Mouse (Mus musculus): ENCODE results near the gene Nrd1. TPM values are rescaled to one million over a fixed set of nuclear protein-coding genes. Genes with fewer than 3 reads are reported as not detected.

The Nrd1 gene
- polyA plus RNA-seq, 1 experiment from 2014 or later, result 19.6 TPM

GRCm38 (mm10) chr4:109092344-109092743 is 91.9 kb downstream of the Nrd1 start:
- WGBS (ENCODE audit: insufficient replicate concordance), result 69% methylated on average over 5 of the region's 5 CpGs
- H3K36me3 ChIP-seq (replicated peaks; ENCODE audit: insufficient read depth, low read length), result peaks cover 14% of the 10 kb centered on the region
- no peak overlapping the region for H3K4me3 ChIP-seq (ENCODE audit: low read depth, low read length)
- no peak for ATAC-seq
- peaks cover 3% of the 10 kb centered on the region; the same call in 1 of the 2 replicates for H3K4me1 ChIP-seq (ENCODE audit: insufficient read depth)
- TF ChIP-seq EP300 (IDR thresholded peaks at IDR 0.05; ENCODE audit: low read depth), result no peak
- TF ChIP-seq CTCF (IDR thresholded peaks at IDR 0.05; ENCODE audit: low read depth), result no peak
- no peak overlapping the region for H3K4me2 ChIP-seq (ENCODE audit: low read depth, low read length)
- H3K9ac ChIP-seq (replicated peaks), result no peak overlapping the region
- no peaks in the 10 kb centered on the region for H3K27me3 ChIP-seq (ENCODE audit: insufficient read depth, low read length)
- DNase-seq, result no peak
- H3K9me3 ChIP-seq (ENCODE audit: low read length), result no peaks in the 10 kb centered on the region
- no peak overlapping the region for H3K27ac ChIP-seq (ENCODE audit: low read depth)

GRCm38 (mm10) chr4:109094269-109094668 is 93.8 kb downstream of the Nrd1 start:
- no peak for TF ChIP-seq EP300 (IDR thresholded peaks at IDR 0.05; ENCODE audit: low read depth)
- TF ChIP-seq CTCF (IDR thresholded peaks at IDR 0.05; ENCODE audit: low read depth), result no peak
- DNase-seq, result no peak
- Histone ChIP-seq H3K9ac (replicated peaks) (no peak overlapping the region), H3K4me3 (ENCODE audit: low read depth, low read length) (no peak overlapping the region), H3K4me2 (ENCODE audit: low read depth, low read length) (no peak overlapping the region), H3K9me3 (ENCODE audit: low read length) (no peaks in the 10 kb centered on the region), H3K27me3 (ENCODE audit: insufficient read depth, low read length) (no peaks in the 10 kb centered on the region), H3K36me3 (replicated peaks; ENCODE audit: insufficient read depth, low read length) (peaks cover 16% of the 10 kb centered on the region), H3K4me1 (ENCODE audit: insufficient read depth) (peaks cover 3% of the 10 kb centered on the region; the same call in 1 of the 2 replicates), H3K27ac (ENCODE audit: low read depth) (no peak overlapping the region)
- ATAC-seq, result no peak
- 68% methylated on average over 2 of the region's 2 CpGs for WGBS (ENCODE audit: insufficient replicate concordance)

- H3K4me1 ChIP-seq (ENCODE audit: insufficient read depth), result no peaks in the 10 kb centered on the region
- peaks cover 28% of the 10 kb centered on the region for H3K36me3 ChIP-seq (replicated peaks; ENCODE audit: insufficient read depth, low read length)
- H3K9me3 ChIP-seq (ENCODE audit: low read length), result no peaks in the 10 kb centered on the region
- no peak overlapping the region for H3K4me2 ChIP-seq (ENCODE audit: low read depth, low read length)
- H3K27ac ChIP-seq (ENCODE audit: low read depth), result no peak overlapping the region
- ATAC-seq (no peak), DNase-seq (no peak)
- TF ChIP-seq CTCF (IDR thresholded peaks at IDR 0.05; ENCODE audit: low read depth) (no peak), EP300 (IDR thresholded peaks at IDR 0.05; ENCODE audit: low read depth) (no peak)
- 84% methylated on average over 3 of the region's 3 CpGs for WGBS (ENCODE audit: insufficient replicate concordance)
- H3K9ac ChIP-seq (replicated peaks), result no peak overlapping the region
- H3K27me3 ChIP-seq (ENCODE audit: insufficient read depth, low read length), result no peaks in the 10 kb centered on the region
- no peak overlapping the region for H3K4me3 ChIP-seq (ENCODE audit: low read depth, low read length)
Measured at GRCm38 (mm10) chr4:109098861-109099260, 98.4 kb downstream of the Nrd1 start.

GRCm38 (mm10) chr4:109102574-109102973 is 102.1 kb downstream of the Nrd1 start:
- H3K4me3 ChIP-seq (ENCODE audit: low read depth, low read length), result no peak overlapping the region
- no peaks in the 10 kb centered on the region for H3K9me3 ChIP-seq (ENCODE audit: low read length)
- H3K9ac ChIP-seq (replicated peaks), result no peak overlapping the region
- DNase-seq, result no peak
- H3K4me1 ChIP-seq (ENCODE audit: insufficient read depth), result 0 out of 2 replicates have a peak, but pooled peaks cover 3% of the 10 kb centered on the region
- H3K27me3 ChIP-seq (ENCODE audit: insufficient read depth, low read length), result no peaks in the 10 kb centered on the region
- no peak overlapping the region for H3K27ac ChIP-seq (ENCODE audit: low read depth)
- H3K36me3 ChIP-seq (replicated peaks; ENCODE audit: insufficient read depth, low read length), result peaks cover 19% of the 10 kb centered on the region
- 60% methylated on average over 5 of the region's 5 CpGs for WGBS (ENCODE audit: insufficient replicate concordance)
- TF ChIP-seq EP300 (IDR thresholded peaks at IDR 0.05; ENCODE audit: low read depth), result no peak
- no peak for TF ChIP-seq CTCF (IDR thresholded peaks at IDR 0.05; ENCODE audit: low read depth)
- H3K4me2 ChIP-seq (ENCODE audit: low read depth, low read length), result no peak overlapping the region
- ATAC-seq, result no peak

- H3K27ac ChIP-seq (ENCODE audit: low read depth), result no peak overlapping the region
- H3K27me3 ChIP-seq (ENCODE audit: insufficient read depth, low read length), result no peaks in the 10 kb centered on the region
- no peak overlapping the region for H3K9ac ChIP-seq (replicated peaks)
- H3K36me3 ChIP-seq (replicated peaks; ENCODE audit: insufficient read depth, low read length), result peaks cover 19% of the 10 kb centered on the region
- H3K4me2 ChIP-seq (ENCODE audit: low read depth, low read length), result no peak overlapping the region
- ATAC-seq, result no peak
- WGBS (ENCODE audit: insufficient replicate concordance), result 53% methylated on average over 9 of the region's 9 CpGs
- no peak overlapping the region for H3K4me3 ChIP-seq (ENCODE audit: low read depth, low read length)
- no peaks in the 10 kb centered on the region for H3K9me3 ChIP-seq (ENCODE audit: low read length)
- 0 out of 2 replicates have a peak, but pooled peaks cover 3% of the 10 kb centered on the region for H3K4me1 ChIP-seq (ENCODE audit: insufficient read depth)
- DNase-seq, result no peak
- TF ChIP-seq EP300 (IDR thresholded peaks at IDR 0.05; ENCODE audit: low read depth) (no peak), CTCF (IDR thresholded peaks at IDR 0.05; ENCODE audit: low read depth) (no peak)
Measured at GRCm38 (mm10) chr4:109103145-109103883, 102.9 kb downstream of the Nrd1 start.

GRCm38 (mm10) chr4:109105254-109105653 is 104.8 kb downstream of the Nrd1 start:
- TF ChIP-seq CTCF (IDR thresholded peaks at IDR 0.05; ENCODE audit: low read depth) (no peak), EP300 (IDR thresholded peaks at IDR 0.05; ENCODE audit: low read depth) (no peak)
- H3K9ac ChIP-seq (replicated peaks), result no peak overlapping the region
- DNase-seq (no peak), ATAC-seq (no peak)
- no peaks in the 10 kb centered on the region for H3K27me3 ChIP-seq (ENCODE audit: insufficient read depth, low read length)
- no peak overlapping the region for H3K27ac ChIP-seq (ENCODE audit: low read depth)
- 0 out of 2 replicates have a peak, but pooled peaks cover 3% of the 10 kb centered on the region for H3K4me1 ChIP-seq (ENCODE audit: insufficient read depth)
- peaks cover 11% of the 10 kb centered on the region for H3K36me3 ChIP-seq (replicated peaks; ENCODE audit: insufficient read depth, low read length)
- no peak overlapping the region for H3K4me2 ChIP-seq (ENCODE audit: low read depth, low read length)
- H3K4me3 ChIP-seq (ENCODE audit: low read depth, low read length), result no peak overlapping the region
- no peaks in the 10 kb centered on the region for H3K9me3 ChIP-seq (ENCODE audit: low read length)
